Mouse (Mus musculus) limb, embryonic 13.5 days (tissue): ENCODE data around the gene Syk. TPM values are rescaled to one million over a fixed set of nuclear protein-coding genes. Genes with fewer than 3 reads are reported as not detected.

Source experiments
- polyA plus RNA-seq: library from polyadenylated mRNA; unstranded; fragments of >200 nt; fragmentation: Nextera tagmentation; extraction: Ambion mirVana; gene quantifications from 2 replicates; pipeline ENCODE4 v1.2.1, GENCODE M21; 2015

The Syk gene
- polyA plus RNA-seq, 1 experiment from 2014 or later, result 2.5 TPM

Other genes with a start within 250 kb of the Syk start
- gene Diras2, start 51.9 kb upstream of the Syk start, polyA plus RNA-seq, result 0.29 and 0.31 TPM in 2 replicates